Mouse (Mus musculus): ENCODE data around the gene Nme7.

The Nme7 gene

DNA sequence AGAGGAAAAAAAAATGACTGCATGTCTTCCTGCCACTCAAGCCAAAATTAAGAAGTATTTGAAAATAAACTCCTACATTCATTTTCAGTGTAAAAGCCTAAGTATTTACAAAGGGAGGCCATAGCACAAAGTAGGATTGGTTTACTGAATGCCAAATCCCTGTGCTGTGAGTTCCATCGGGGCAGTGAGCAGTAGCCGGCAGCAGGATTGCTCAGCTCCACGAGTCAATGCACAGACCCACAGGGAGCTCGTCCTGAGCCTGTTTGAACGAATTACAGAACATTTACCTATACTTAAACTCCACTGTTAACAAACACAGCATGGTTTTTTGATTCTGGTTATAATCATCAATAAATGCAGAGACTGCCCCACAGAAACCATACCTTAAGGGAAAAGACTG is 128.7 kb downstream of the Nme7 start:
- in situ Hi-C loops (cut with MboI) = no loop called here

GRCm38 (mm10) chr1:164434049-164434448 is 130.1 kb downstream of the Nme7 start:
- in situ Hi-C loops (cut with MboI) = no loop called here

- in situ Hi-C loops (cut with MboI) = no loop called here
Measured at GRCm38 (mm10) chr1:164436749-164437148, 132.8 kb downstream of the Nme7 start.

- in situ Hi-C loops (cut with MboI) = no loop called here
Measured at GRCm38 (mm10) chr1:164440230-164440629, 136.3 kb downstream of the Nme7 start.

- in situ Hi-C loops (cut with MboI) = no loop called here
Measured at GRCm38 (mm10) chr1:164440708-164441407, 136.9 kb downstream of the Nme7 start.

GRCm38 (mm10) chr1:164441408-164441974 is 137.6 kb downstream of the Nme7 start:
- in situ Hi-C loops (cut with MboI) = no loop called here

DNA sequence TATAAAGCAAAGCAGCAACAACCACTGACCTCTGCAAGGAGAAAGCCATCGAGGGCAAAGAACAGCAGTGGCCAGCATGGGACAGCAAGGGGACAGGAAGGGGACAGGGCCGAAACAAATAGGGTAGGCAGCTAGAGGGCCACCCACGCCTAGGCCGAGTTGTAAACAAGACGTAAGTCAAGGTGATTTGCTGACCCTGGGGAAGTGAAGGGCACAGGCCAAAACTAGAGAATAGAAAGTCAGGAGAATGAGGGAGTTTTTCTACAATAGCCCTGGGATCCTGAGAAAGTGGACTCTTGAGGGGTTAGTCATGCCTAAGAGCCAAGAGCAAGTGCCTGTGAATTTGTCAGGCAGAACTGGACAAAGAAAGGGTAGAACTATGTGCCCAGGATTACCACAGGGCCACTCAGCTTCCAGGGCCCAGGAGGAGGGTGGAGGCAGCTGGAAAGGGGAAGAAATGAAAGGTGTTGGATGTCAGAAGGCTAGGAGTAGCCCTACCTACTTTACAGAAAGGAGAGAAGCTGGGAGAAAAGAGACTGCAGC is 141.8 kb downstream of the Nme7 start:
- in situ Hi-C loops (cut with MboI) = no loop called here

DNA sequence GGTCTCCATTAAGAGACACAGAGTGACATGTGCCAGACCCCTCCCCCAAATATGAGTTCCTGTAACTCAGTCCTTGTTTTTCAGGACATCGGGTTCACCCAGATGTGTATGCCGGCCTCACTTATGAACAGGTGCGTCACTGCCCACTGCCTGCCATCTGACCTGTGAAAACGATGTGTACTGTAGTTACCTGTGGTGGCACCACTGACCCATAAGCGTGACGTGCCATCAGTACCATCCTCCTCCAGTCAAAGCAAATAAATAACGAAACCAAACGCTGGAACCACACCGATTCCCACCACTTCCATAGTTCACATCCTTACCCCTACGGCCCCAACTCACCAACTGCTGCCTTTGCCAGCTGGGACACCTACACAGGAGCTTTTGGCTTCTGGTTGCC is 142.6 kb downstream of the Nme7 start:
- in situ Hi-C loops (cut with MboI) = no loop called here

- in situ Hi-C loops (cut with MboI) = no loop called here
Measured at GRCm38 (mm10) chr1:164447521-164447920, 143.6 kb downstream of the Nme7 start.

- in situ Hi-C loops (cut with MboI) = no loop called here
Measured at GRCm38 (mm10) chr1:164449626-164450025, 145.7 kb downstream of the Nme7 start.

DNA sequence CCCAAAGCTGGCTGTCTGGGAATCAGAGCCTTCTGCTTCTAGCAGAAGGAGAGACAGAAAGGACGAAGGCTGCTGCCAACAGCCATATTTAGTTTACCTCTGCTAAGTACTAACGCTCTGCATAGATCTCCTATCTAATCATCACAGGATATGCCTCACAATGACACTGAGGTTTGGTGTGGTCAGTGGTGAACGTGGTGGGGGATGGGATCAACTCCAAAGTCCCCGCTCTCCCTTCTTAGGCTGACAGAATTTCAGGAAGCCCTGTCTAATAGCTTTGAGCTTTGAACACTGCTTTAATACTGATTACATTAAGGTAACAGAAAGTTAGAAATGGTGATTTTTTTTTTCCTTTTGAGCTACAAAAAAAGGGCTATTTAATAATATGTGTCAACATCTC is 146.3 kb downstream of the Nme7 start:
- in situ Hi-C loops (cut with MboI) = no loop called here

DNA sequence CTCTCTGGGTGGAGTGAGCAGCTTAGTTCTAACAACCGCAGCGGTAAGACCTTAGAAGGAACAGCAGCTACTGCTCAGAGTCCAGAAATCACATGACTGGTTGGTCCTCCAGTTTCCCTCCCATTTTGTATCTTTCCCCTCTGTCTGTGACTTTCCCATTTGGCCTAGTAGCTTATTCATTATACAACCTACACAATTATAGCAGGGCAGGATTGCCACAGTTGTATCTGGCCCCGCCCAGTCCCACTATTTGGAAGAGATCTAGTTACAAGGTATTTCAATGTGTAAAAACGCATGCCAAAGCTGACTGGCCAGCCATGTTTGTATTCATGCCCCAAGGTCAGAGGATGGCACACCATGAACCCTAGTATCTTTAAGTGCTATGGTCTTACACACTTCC is 146.7 kb downstream of the Nme7 start:
- in situ Hi-C loops (cut with MboI) = no loop called here

- in situ Hi-C loops (cut with MboI) = no loop called here
Measured at GRCm38 (mm10) chr1:164451346-164451745, 147.4 kb downstream of the Nme7 start.

GRCm38 (mm10) chr1:164452580-164452979 is 148.7 kb downstream of the Nme7 start:
- in situ Hi-C loops (cut with MboI) = no loop called here

DNA sequence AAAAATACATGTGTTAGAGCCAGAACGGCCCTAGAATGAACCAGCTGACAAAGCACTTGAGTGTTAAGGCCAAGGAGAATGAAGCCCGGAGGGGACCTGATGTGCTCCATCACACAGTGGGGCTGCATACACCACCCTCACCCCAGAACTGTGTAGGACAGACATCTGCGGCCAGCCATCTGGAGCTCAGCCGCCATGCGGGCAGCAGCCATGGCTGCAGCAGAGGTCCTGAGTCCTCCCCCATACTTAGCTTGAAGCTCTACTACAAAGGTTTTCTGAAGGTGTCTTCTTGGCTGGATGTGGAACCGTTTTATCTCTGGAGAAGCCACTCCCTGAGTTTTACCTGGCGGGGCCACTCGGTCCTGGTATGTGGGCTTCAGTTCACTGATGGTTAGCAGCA is 149.2 kb downstream of the Nme7 start:
- in situ Hi-C loops (cut with MboI) = no loop called here

DNA sequence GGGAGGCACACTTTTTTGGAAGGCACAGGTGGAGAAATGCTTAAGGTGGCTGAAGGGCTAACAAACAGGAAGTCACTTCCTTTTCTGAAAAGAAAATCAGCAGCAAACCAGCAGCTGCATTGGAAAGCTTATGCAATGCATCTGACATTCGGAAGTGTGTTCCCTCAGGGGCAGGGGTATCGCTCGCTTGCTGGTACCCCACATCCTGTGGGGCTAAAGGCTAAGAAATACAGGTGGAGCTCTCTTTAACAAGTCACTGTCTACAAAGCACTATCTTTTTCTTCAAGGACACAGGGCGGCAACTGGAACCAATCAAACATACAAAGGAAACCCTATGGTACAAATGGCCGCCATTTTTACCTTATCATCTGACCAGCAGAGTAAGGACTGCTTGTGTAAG is 149.8 kb downstream of the Nme7 start:
- in situ Hi-C loops (cut with MboI) = no loop called here

- in situ Hi-C loops (cut with MboI) = no loop called here
Measured at GRCm38 (mm10) chr1:164454747-164455400, 151.0 kb downstream of the Nme7 start.

DNA sequence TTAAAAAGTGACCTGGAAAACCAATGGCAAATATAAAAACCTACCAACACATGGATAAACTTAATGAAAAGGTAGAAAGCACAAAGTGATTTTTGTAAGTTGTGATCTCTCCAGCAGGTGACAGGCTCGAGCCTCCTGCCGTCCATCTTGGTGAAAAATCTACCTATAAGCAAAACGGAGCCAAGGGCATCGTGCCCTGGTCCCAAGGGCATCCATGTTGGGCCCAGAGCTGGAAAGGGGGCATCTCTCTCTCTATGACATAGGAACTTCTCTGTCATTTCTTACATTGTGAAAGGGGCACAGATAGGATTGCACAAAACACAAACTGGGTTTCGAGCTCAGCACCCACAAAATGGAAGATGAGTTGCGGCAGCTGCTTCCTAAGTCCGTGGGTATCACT is 151.7 kb downstream of the Nme7 start:
- in situ Hi-C loops (cut with MboI) = no loop called here

- in situ Hi-C loops (cut with MboI) = no loop called here
Measured at GRCm38 (mm10) chr1:164456065-164456464, 152.1 kb downstream of the Nme7 start.

- in situ Hi-C loops (cut with MboI) = no loop called here
Measured at GRCm38 (mm10) chr1:164456731-164457130, 152.8 kb downstream of the Nme7 start.

GRCm38 (mm10) chr1:164457531-164458244 is 153.8 kb downstream of the Nme7 start:
- in situ Hi-C loops (cut with MboI) = no loop called here

DNA sequence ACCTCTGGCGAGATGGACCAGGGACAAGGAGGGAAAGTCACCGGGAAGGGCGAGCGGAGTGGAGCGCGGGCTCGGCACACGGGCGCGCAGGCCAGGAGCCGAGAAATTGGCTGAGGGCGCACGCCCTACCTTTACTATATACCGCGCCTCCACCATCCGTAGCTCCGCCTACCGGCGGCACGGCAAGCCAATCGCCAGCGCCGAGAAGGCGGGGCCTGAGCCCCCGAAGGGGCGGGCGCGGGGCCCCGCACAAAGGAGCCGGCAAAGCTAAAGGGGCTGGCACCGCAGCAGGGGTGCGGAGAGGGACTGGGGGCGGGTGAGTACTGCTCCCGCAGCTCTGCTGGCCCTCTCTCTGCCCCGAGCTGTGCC is 154.3 kb downstream of the Nme7 start, which contains the start of gene Atp1b1:
Gene Atp1b1, minus strand, starts transcription at position 111 of the 369 bp plus-strand sequence.
- in situ Hi-C loops (cut with MboI) = no loop called here
